Mouse (Mus musculus) liver, embryonic 14.5 days (tissue): ENCODE data around the gene Gfy. TPM values are rescaled to one million over a fixed set of nuclear protein-coding genes. Genes with fewer than 3 reads are reported as not detected.

Source experiments
- ATAC-seq: fragments of 200-750 bp; cut with Nextera tagmentation; 2 replicates; pipeline ENCODE4 v1.8.0; 2017; ENCODE audit warnings: moderate number of reproducible peaks, mild to moderate bottlenecking, moderate library complexity; ENCODE audit not compliant: insufficient read depth
- DNase-seq, 3 experiments: peaks; one replicate each; pipeline ENCODE4 v3.0.0-alpha.2; 2012 to 2013; ENCODE audit warnings: low read depth in 3 of 3, low spot score in 3 of 3
- H3K27ac ChIP-seq: fragments of 300-500 bp; sonication (generic); 2 replicates; pipeline ENCODE4 v1.5.1; 2014; ENCODE audit warnings: moderate library complexity, mild to moderate bottlenecking, control low read depth, inconsistent platforms
- H3K27me3 ChIP-seq: fragments of 300-500 bp; sonication (generic); 2 replicates; pipeline ENCODE4 v1.6.1; 2014; ENCODE audit warnings: mild to moderate bottlenecking, low read length, moderate library complexity; ENCODE audit not compliant: control insufficient read depth, insufficient read depth
- H3K36me3 ChIP-seq: fragments of 300-500 bp; sonication (generic); replicated peaks from 2 replicates; pipeline ENCODE4 v1.6.1; 2014; ENCODE audit warnings: low read depth; ENCODE audit not compliant: control insufficient read depth, insufficient read depth
- H3K4me1 ChIP-seq, 2 experiments: fragments of 200-500 bp in 1 of 2; fragments of 300-500 bp in 1 of 2; sonication (generic) in 1 of 2; replicated peaks; 2 replicates each; pipeline ENCODE4 v1.6.1; 2012 to 2014; ENCODE audit warnings: antibody characterized with exemption in 1 of 2, inconsistent platforms in 1 of 2, low read length in 1 of 2; ENCODE audit not compliant: control insufficient read depth in 2 of 2, insufficient read depth in 2 of 2
- H3K4me2 ChIP-seq: fragments of 300-500 bp; sonication (generic); 2 replicates; pipeline ENCODE4 v1.6.1; 2014; ENCODE audit warnings: low read depth, mild to moderate bottlenecking, control low read depth, moderate library complexity
- H3K4me3 ChIP-seq, 2 experiments: fragments of 200-500 bp in 1 of 2; fragments of 300-500 bp in 1 of 2; sonication (generic) in 1 of 2; 2 replicates each; pipeline ENCODE4 v1.5.1; 2012 to 2014; ENCODE audit warnings: low read depth in 2 of 2, low read length in 2 of 2, mild to moderate bottlenecking in 2 of 2, control low read depth in 1 of 2, inconsistent platforms in 1 of 2, moderate library complexity in 1 of 2; ENCODE audit not compliant: insufficient read depth in 1 of 2
- H3K9ac ChIP-seq: fragments of 300-500 bp; sonication (generic); replicated peaks from 2 replicates; pipeline ENCODE4 v1.6.1; 2014; ENCODE audit warnings: mild to moderate bottlenecking, control low read depth, moderate library complexity
- H3K9me3 ChIP-seq: fragments of 300-500 bp; sonication (generic); 2 replicates; pipeline ENCODE4 v1.6.1; 2016; ENCODE audit warnings: low read length, mixed read lengths; ENCODE audit not compliant: control insufficient read depth
- CTCF ChIP-seq: IDR thresholded peaks from 2 replicates; pipeline ENCODE4 v1.5.1; 2016; ENCODE audit warnings: antibody characterized with exemption, low read depth, control low read depth
- EP300 ChIP-seq: IDR thresholded peaks from 2 replicates; pipeline ENCODE4 v1.6.1; 2016; ENCODE audit warnings: antibody characterized with exemption, low read depth
- WGBS: fragments of 180-500 bp; shearing (Covaris S2); extraction: QIAGEN DNeasy Blood & Tissue Kit; methylation state at CpG from one replicate; pipeline ENCODE4 v1.1.7; 2014; ENCODE audit not compliant: insufficient replicate concordance; 5-methylcytosine and 5-hydroxymethylcytosine counted together
- polyA plus RNA-seq, 2 experiments: library from polyadenylated mRNA; depleted of rRNA in 1 of 2; stranded (reverse) in 1 of 2; unstranded in 1 of 2; fragments of >200 nt; fragmentation: Nextera tagmentation in 1 of 2; extraction: Ambion mirVana in 1 of 2; gene quantifications; 2 replicates each; pipeline versions ENCODE4 v1.2.1 to v1.2.3; 2012 to 2014

The Gfy gene
- polyA plus RNA-seq, 2 experiments, result not detected

- Histone ChIP-seq H3K4me3 (no peak overlapping the region), H3K27ac (no peak overlapping the region), H3K9me3 (peaks cover 4% of the 10 kb centered on the region; the same call in 1 of the 2 replicates), H3K27me3 (peaks cover 59% of the 10 kb centered on the region), H3K9ac (no peak overlapping the region), H3K36me3 (no peaks in the 10 kb centered on the region), H3K4me2 (no peak overlapping the region), H3K4me1 (no peaks in the 10 kb centered on the region)
- ATAC-seq (no peak), DNase-seq (no peak)
- TF ChIP-seq CTCF (no peak), EP300 (no peak)
- 72% methylated on average over 3 of the region's 3 CpGs for WGBS
Observed at GRCm38 (mm10) chr7:45169495-45169894, 9.9 kb downstream of the Gfy start.

GRCm38 (mm10) chr7:45168656-45169055, 10.7 kb downstream of the Gfy start:
- no peak overlapping the region for H3K9ac ChIP-seq
- peaks cover 4% of the 10 kb centered on the region; the same call in 1 of the 2 replicates for H3K9me3 ChIP-seq
- WGBS, result 5% methylated on average over 23 of the region's 24 CpGs
- H3K36me3 ChIP-seq, result no peaks in the 10 kb centered on the region
- no peak for TF ChIP-seq CTCF
- no peak for TF ChIP-seq EP300
- DNase-seq (no peak), ATAC-seq (no peak)
- H3K4me1 ChIP-seq, result no peaks in the 10 kb centered on the region
- no peak overlapping the region for H3K4me2 ChIP-seq
- H3K4me3 ChIP-seq, result no peak overlapping the region
- H3K27me3 ChIP-seq, result peaks cover 61% of the 10 kb centered on the region
- H3K27ac ChIP-seq, result no peak overlapping the region

DNA sequence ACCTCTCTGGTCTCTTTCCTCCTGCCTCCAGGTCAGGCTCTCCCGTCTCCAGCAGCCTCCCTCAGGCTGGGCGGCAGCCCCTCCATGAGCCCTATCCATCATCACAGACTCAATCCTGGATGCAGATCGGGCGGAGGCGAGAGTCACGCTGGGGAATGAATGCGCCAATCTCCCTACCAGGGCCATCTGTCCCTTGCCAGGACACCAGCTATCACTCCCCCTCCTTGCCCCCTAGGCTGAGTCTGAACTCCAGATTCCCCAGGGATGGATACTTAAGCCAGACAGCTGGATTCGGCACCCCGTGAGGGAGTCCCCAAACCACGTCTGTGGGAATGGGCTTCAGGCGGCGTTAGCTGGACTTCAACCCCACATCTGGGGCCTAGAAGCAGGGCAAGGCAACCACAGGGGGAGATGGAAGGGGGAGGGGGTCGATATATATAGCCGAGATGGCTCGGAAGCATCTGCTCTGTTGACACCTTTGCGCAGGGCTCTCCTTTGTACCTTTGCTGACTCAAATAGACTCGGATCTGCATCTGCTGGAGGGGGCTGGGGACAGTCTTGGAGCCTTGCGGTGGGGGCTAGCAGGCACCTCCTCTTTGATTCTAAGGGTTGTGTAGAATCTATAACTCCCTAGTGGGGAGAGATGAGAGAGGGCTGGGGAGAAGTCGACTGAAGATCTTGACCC, 11.5 kb downstream of the Gfy start:
- TF ChIP-seq EP300 (no peak), CTCF (no peak)
- Histone ChIP-seq H3K4me1 (no peaks in the 10 kb centered on the region), H3K9me3 (peaks cover 4% of the 10 kb centered on the region; the same call in 1 of the 2 replicates), H3K9ac (no peak overlapping the region), H3K4me2 (no peak overlapping the region), H3K27me3 (peaks cover 68% of the 10 kb centered on the region), H3K36me3 (no peaks in the 10 kb centered on the region), H3K4me3 (no peak overlapping the region), H3K27ac (no peak overlapping the region)
- no peak for DNase-seq
- 5% methylated on average over 19 of the region's 19 CpGs for WGBS
- ATAC-seq, result no peak

DNA sequence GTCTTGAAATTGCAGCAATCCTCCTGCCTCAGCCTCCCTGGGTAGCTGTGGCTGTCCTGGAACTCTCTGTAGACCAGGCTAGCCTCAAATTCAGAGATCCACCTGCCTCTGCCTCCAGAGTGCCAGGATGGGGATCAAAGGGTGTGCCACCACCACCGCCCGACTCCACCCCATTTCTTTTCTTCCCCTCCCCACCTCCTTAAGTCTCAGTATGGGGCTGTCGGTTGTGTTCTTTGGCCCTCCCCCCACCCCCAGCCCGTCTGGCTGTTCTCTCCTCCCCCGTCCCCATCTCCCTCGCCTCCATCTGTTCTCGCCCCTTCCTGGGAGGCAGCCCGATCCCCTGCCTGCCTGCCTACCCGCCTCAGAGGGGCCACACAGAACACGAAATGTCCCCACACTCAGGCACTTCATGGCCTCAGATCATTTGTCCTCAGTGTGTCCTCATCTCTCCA, 12.4 kb downstream of the Gfy start:
- Histone ChIP-seq H3K4me3 (no peak overlapping the region), H3K27ac (no peak overlapping the region), H3K4me2 (no peak overlapping the region), H3K9me3 (peaks cover 4% of the 10 kb centered on the region; the same call in 1 of the 2 replicates), H3K4me1 (no peaks in the 10 kb centered on the region; a peak in 1 of 4 replicates), H3K36me3 (no peaks in the 10 kb centered on the region), H3K27me3 (peaks cover 75% of the 10 kb centered on the region), H3K9ac (no peak overlapping the region)
- ATAC-seq (no peak), DNase-seq (no peak)
- TF ChIP-seq EP300 (no peak), CTCF (no peak)
- WGBS, result 17% methylated on average over 10 of the region's 10 CpGs

- TF ChIP-seq EP300 (no peak), CTCF (no peak)
- Histone ChIP-seq H3K9me3 (peaks cover 4% of the 10 kb centered on the region; the same call in 1 of the 2 replicates), H3K9ac (no peak overlapping the region), H3K27ac (no peak overlapping the region), H3K4me1 (peaks cover 2 to 3% of the 10 kb centered on the region in 2 experiments; a peak in 1 of 4 replicates), H3K27me3 (peaks cover 72% of the 10 kb centered on the region), H3K4me3 (no peak overlapping the region), H3K36me3 (no peaks in the 10 kb centered on the region), H3K4me2 (no peak overlapping the region)
- ATAC-seq (no peak), DNase-seq (no peak)
- 43% methylated on average over 11 of the region's 11 CpGs for WGBS
Observed at GRCm38 (mm10) chr7:45165701-45166100, 13.7 kb downstream of the Gfy start.
